Mouse (Mus musculus): ENCODE measurements at regions not wholly inside any gene's neighbourhood (a gene's known extent, or its start where the extent isn't known, plus 50 kb on each side); places are given as distances from the start of the nearest gene placed in this dataset.

DNA sequence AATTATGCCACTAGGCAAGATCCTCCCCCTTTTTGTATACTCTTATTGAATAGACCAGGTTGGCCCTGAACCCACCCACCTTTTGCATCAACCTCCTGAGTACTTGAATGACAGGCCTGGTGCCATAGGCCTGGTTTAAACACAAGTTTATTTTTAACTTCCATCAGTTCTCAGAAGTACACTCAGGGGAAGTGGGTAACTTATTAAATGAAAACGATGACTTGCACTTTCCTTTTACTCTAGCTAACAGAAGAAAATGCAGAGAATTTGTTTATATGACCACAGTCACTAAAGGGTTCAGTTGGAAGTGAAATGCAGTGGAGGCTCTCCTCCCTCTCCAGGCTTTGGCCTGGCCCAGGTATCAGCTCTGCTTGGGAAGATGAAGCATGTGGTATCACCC lies 295.9 kb downstream of the Lrrc3b start:
- Histone ChIP-seq H3K4me3 (no peak overlapping the region), H3K27ac (no peak overlapping the region)
- TF ChIP-seq CTCF (conservative IDR thresholded peaks at IDR 0.05) = no peak
- no peak for DNase-seq (ENCODE audit: low spot score in 2 of 2)

DNA sequence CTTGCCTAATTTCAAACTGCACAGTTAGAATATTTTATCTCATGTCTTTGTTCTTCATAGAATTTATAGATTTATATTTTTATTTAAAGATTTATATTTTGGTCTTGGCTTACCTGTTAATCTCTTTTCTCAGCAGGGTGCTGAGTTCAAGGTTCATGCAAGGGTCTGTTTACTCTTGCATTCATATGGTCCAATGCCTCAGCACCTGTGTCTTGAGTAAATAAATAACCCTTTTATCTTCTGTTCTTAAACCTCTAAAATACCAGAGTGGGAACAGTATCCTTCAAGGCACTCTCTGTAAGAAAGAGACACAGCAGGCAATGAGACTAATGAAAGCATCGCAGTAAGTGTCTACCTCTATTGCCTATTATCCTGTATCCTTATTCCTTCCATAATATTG lies 290.3 kb downstream of the Lrrc3b start:
- no peak for TF ChIP-seq CTCF (conservative IDR thresholded peaks at IDR 0.05)
- Histone ChIP-seq H3K27ac (no peak overlapping the region), H3K4me3 (no peak overlapping the region)
- DNase-seq (ENCODE audit: low spot score in 2 of 2) = no peak

All from layer of hippocampus, adult 2 months (tissue).